In genomic region chr10:117536769-117537599, GRCm38 (mm10) we compare ENCODE assay signal across 16 mouse cellular contexts.
"Had no signal": no experiment of that assay in that cellular context is flagged by ENCODE, and none has a peak within 500 bp of the region (broad histone marks: within the 10 kb centered on the region; RNA-seq: fewer than 3 reads in every experiment).

No protein-coding gene starts in this region.

- DNase-seq: cerebellum, adult 9-10 months; cerebellum, adult 9-11 months; cerebellum, postnatal 10 days; cerebellum, postnatal 14 days; cerebellum, postnatal 25 days; cerebellum, postnatal 36 days; embryo, embryonic 11 days; forebrain, postnatal 0 days; gastrocnemius, adult 2 months; gastrocnemius, postnatal 10 days; gastrocnemius, postnatal 14 days; gastrocnemius, postnatal 25 days; gastrocnemius, postnatal 36 days; heart, adult 11 months; heart, adult 18-20 months; heart, adult 2 months had no signal
